Mouse (Mus musculus) neutrophil, adult 5-6 weeks (primary cell): ENCODE measurements around the gene Mamdc2. TPM values are rescaled to one million over a fixed set of nuclear protein-coding genes. Genes with fewer than 3 reads are reported as not detected.
"Not testable (repeated sequence)": the region's sequence is repeated elsewhere in the genome, so short reads cannot be mapped to it uniquely, and the experiment has no call there.

Experiments used
- ATAC-seq: fragments of 151-379, 151-347 bp; 2 replicates; pipeline ENCODE4 v1.8.0; 2017; ENCODE audit warnings: mild to moderate bottlenecking, moderate TSS enrichment; ENCODE audit not compliant: insufficient number of reproducible peaks, poor library complexity, low FRiP score, severe bottlenecking; ENCODE audit errors: extremely low read depth
- total RNA-seq: library from RNA; stranded (forward); fragments of 200-1000 nt; gene quantifications from 2 replicates; pipeline ENCODE4 v1.2.3, GENCODE M21; 2017

Gene Mamdc2
- total RNA-seq = not detected in 2 replicates

DNA sequence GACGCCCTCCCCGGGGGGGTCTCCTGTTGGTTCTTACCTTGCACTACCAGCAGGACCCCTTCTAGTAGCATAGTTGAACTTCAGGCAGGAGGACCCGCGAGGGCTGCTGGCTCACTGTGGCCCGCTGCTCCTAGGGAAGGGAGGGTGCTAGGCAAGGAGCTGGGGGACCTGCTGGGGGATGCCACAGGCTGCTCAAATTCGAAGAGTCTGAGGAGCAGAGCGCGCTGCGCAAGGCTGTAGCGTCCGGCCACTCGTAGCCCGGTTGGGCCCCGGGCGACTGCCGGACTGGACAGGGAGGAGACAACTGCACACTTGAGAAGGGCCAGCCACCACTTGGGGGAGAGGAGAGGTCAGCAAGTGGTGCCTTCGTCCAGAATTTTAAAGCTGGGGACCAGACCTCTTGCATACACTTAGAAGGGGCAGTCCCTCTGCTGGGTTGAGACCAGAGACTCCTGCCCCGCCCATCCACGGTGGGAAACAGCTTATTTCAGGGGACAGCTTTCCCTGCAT lies at the start of gene Mamdc2:
Mamdc2 (minus strand) TSS at position 455 of the 510 bp plus-strand sequence.
- no peak for ATAC-seq

DNA sequence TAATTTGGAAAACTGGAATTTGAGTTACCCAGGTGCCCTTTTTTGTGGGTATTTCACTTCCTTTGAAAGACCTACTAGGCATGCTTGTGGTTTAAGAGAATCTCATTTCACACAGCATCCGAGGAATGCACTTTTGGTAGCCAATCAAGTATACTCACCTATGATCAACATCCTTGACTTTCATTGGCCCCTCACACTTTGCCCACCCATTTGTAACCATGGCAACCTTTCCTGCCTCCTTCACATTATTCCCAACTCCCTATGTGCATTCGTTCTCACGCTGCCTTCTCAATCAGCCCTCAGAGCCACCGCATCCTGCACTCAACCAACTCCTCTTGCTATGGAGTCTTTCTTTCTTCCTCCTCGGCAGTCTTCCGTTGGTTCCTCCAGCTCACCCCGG lies 49.8 kb upstream of the Mamdc2 start:
- ATAC-seq = no peak

DNA sequence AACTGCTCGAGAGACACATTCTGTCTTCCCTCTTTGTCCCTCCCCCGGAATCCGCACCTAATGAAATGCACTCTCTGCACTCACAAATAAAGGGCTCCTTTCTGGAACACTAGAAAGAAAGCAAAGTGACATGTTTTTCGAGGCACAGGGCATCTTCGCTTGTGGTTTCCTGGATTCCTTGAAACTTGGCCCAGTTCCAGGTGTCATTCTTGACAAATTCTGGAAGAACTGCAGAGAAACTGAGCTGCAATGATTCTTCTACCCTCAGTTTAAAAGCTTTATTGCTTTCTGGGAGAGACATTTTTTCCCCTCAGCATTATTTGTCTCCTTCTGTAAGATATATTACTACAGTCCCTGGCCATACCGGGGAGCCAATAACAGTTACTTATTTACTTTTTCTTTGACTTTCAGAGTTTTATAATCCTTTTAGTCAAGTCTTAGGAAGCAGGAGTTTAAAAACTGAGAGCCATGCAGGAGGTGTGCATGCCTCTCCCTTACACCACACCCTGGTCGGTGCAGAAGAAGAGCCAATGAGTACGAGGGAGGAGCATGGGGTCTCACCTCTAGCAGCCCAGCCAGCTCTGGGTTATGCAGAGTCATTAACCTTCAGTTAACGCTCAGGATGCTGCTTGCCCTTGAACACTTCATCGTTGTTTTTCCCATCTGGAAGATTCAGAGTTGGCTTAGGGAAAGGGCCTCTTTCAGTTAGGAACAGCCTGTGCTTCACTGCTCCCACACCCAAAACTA lies 49.1 kb upstream of the Mamdc2 start:
- no peak for ATAC-seq

DNA sequence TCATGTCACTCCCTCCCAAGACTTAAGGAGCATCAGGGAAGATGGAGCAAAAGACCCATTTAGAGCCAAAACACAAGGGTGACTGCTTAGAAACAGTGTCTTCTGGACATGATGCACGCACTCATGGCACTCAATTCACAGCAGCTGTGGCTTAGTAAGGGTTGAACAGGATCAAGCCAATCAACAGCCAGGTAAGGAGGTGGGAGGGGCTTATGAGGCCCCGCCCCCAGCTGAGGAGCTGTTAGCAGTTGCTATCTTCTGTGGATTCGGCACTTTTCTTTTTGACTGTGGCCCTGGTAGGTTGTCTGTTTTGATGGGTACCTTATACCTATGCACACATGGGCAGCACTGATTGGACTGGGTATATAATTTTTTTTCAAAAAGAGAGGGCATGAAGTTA lies 48.3 kb upstream of the Mamdc2 start:
- no peak for ATAC-seq

GRCm38 (mm10) chr19:23492663-23493062 lies 44.4 kb upstream of the Mamdc2 start:
- no peak for ATAC-seq

GRCm38 (mm10) chr19:23490703-23491102 lies 42.5 kb upstream of the Mamdc2 start:
- ATAC-seq = not testable (repeated sequence)

GRCm38 (mm10) chr19:23489780-23490179 lies 41.5 kb upstream of the Mamdc2 start:
- no peak for ATAC-seq

DNA sequence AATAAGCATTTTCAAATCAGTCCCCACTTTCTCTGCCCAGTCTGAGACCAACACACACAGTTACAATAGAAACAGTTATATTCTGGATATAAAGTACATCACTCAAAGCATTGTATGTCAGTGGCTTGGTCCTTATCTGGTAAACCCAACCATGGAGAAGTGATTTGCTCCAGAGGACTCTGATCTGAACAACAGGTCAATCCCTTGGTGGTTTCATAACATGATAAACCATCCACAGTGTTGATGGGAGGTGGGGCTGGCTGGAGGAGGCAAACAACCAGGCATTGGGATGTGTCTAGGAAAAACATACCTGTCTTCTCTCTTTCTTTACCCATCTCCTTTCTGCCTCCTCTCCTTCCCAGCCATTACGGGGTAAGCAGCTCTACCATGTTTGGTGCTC lies 39.2 kb upstream of the Mamdc2 start:
- ATAC-seq = no peak

- ATAC-seq = no peak
Observed at GRCm38 (mm10) chr19:23486631-23487270, 38.5 kb upstream of the Mamdc2 start.

- ATAC-seq = no peak
Observed at GRCm38 (mm10) chr19:23485940-23486600, 37.8 kb upstream of the Mamdc2 start.

DNA sequence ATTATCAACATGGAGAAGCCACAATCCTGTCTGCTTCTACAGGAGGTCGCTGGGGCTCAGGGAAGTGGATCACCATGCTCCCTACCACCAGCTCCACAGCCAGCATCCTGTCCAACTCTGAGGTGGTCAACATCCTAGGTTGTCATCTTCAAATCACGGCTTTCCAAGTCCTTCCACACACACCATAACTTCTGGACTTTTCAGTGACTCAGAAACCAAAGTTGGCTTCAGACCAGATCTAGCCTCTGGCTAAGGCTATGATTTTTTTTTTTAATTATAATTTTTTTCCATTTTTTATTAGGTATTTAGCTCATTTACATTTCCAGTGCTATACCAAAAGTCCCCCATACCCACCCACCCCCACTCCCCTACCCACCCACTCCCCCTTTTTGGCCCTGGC lies 34.3 kb upstream of the Mamdc2 start:
- not testable (repeated sequence) for ATAC-seq

GRCm38 (mm10) chr19:23479597-23479967 lies 31.3 kb upstream of the Mamdc2 start:
- ATAC-seq = no peak

GRCm38 (mm10) chr19:23478895-23479596 lies 30.8 kb upstream of the Mamdc2 start:
- ATAC-seq = no peak

DNA sequence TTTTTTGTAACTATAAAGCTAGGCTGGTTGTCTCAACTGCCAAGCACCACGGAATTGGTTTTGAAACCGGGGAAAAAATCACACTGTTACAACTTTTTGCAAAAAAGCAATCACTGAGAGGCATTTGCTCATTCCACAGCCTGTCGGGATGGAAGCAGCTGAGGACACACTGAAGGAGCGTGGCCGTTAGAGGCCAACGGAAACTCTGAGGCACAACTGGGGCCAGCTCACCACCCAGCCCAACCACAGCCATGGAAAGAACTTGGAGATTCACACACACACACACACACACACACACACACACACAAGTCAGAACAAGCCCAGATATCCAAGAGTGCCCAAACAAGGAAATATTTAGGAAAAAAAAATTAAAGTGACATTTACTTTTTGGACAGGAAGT lies 29.6 kb upstream of the Mamdc2 start:
- no peak for ATAC-seq

- ATAC-seq = no peak
Observed at GRCm38 (mm10) chr19:23467866-23468265, 19.6 kb upstream of the Mamdc2 start.

- no peak for ATAC-seq
Observed at GRCm38 (mm10) chr19:23467011-23467410, 18.8 kb upstream of the Mamdc2 start.

DNA sequence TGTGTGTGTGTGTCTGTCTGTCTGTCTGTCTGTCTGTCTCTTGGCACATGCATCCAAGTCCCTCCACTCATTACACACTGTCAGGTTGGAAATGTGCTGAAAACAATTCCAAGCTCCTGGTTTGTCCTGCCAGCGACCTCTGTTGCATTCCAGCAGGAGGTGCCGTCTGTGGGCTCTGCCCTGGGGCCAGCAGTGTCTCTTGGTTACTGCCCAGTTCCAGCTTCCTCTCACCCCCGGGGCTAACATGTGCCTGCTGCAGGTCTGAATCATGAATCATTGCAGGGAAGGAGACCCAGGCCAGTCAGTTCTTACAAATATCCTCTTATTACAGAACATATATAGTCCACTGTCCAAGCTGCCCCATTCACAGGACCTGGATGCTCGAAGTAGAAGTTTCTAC lies 9.2 kb upstream of the Mamdc2 start:
- ATAC-seq = no peak

GRCm38 (mm10) chr19:23451361-23451760 lies 3.1 kb upstream of the Mamdc2 start:
- no peak for ATAC-seq

- no peak for ATAC-seq
Observed at GRCm38 (mm10) chr19:23447221-23447987, 838 bp downstream of the Mamdc2 start.
